Mouse (Mus musculus): ENCODE results near the gene Tas2r143. TPM values are rescaled to one million over a fixed set of nuclear protein-coding genes. Genes with fewer than 3 reads are reported as not detected.

Tas2r143 gene
- 0.27 TPM in 1 of 2 replicates, not detected in the other for polyA plus RNA-seq (2012; rRNA removed)

DNA sequence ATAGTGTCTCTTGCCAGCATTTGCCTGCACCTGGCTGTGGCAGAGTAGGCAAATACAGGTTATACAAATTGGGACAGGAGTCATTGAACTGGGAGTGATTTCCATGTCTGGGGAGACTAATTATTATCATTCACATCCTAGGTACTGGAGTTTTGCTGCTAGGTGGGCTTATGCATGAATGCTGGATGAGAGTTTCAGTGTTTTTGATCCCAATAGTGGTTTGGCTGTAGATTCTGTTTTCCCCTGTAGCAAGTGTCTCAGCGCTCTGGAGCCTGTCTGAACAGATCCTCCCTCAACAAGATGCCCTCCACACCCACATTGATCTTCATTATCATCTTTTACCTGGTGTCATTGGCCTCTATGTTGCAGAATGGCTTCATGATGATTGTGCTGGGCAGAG lies at the start of gene Tas2r143:
Gene Tas2r143 (plus strand): TSS at position 301 of the 400 bp plus-strand sequence.

DNA sequence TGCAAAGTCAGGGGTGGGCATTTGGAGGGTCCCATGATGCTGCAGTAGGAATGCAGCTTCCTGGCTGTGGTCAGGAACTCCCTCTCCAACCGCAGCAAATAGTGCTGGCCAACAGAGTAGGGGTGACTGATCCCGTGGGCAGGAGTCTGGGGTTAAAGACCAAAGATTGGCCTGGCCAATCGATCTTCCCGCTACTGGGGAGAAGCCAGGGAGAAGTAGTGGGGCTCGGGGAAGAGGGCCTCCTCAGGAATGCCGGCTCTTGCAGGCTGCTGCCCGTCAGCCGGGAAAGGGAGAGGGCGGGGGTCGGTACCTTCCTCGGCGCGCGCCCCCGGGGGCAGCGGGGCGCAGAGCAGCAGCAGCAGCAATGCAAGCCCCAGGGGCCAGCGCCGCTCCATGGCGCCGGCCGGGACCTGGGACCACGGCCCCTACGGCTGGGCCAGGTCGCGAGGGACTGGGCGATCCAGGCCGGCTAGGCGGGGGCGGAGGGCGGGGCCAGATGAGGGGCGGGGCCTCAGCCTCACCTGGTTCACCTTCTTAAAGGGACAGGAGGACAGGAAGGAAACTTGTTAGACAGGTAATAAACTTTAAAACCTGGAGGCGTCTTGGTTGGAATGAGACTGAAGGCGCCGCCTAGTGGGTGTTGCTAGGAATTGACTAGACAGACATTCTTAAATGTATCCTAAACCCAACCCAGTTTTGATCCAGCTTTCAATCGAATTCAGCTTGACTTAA lies 27.1 kb upstream of the Tas2r143 start, which contains the start of gene Epha1:
Gene Epha1 (minus strand): TSS at position 453 of the 732 bp plus-strand sequence.

DNA sequence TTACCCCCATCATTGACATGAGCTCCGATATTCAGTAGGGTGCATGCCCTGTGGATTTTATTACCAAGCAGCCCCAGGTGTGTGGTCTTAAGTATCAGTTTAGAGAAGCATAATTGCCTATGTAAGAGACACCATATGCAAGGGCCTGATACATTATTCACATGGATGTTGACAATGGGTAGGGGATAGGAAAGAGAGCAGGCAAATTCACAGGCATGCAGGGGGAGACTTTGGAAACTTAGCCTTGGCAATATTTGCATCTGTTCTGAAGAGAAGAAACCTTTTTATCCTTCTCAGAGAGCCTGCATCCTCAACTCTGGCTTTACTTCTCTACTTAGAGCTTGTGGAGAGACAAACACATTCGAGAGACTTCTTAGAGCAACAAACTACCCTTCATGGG lies 5.1 kb downstream of the Tas2r143 start, which contains the start of gene Tas2r135:
Gene Tas2r135 (plus strand): TSS at position 301 of the 400 bp plus-strand sequence.

DNA sequence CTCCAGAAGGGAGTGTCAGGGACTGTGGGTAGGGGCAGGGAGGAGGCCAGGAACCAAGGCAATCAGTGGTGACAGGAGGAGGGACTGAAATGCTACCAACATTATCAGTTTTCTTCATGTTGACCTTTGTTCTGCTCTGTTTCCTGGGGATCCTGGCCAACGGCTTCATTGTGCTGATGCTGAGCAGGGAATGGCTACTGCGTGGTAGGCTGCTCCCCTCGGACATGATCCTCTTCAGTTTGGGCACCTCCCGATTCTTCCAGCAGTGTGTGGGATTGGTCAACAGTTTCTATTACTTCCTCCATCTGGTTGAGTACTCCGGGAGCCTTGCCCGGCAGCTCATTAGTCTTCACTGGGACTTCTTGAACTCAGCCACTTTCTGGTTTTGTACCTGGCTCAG lies 34.4 kb downstream of the Tas2r143 start, which contains the start of gene Tas2r126:
Gene Tas2r126 (plus strand): TSS at position 90 of the 400 bp plus-strand sequence.

Other genes with a start within 250 kb of the Tas2r143 start
- gene Tas2r144, start 184.9 kb upstream of the Tas2r143 start, polyA plus RNA-seq (2012; rRNA removed) = not detected in 2 replicates
- gene Gstk1, start 154.3 kb upstream of the Tas2r143 start, polyA plus RNA-seq (2012; rRNA removed) = 33.0 and 43.9 TPM in 2 replicates
- gene Tmem139, start 138.3 kb upstream of the Tas2r143 start, polyA plus RNA-seq (2012; rRNA removed) = 34.0 and 39.1 TPM in 2 replicates
- 31.2 and 32.0 TPM in 2 replicates for gene Casp2, start 135.3 kb upstream of the Tas2r143 start, polyA plus RNA-seq (2012; rRNA removed)
- 0.08 and 0.38 TPM in 2 replicates for gene Clcn1, start 113.6 kb upstream of the Tas2r143 start, polyA plus RNA-seq (2012; rRNA removed)
- 0.40 and 0.52 TPM in 2 replicates for gene Fam131b, start 75.6 kb upstream of the Tas2r143 start, polyA plus RNA-seq (2012; rRNA removed)
- gene Zyx, start 50.6 kb upstream of the Tas2r143 start, polyA plus RNA-seq (2012; rRNA removed) = 140 and 165 TPM in 2 replicates
- 23.0 and 25.5 TPM in 2 replicates for gene Epha1, start 27.0 kb upstream of the Tas2r143 start, polyA plus RNA-seq (2012; rRNA removed)
- not detected in 2 replicates for gene Tas2r135, start 5.2 kb downstream of the Tas2r143 start, polyA plus RNA-seq (2012; rRNA removed)
- gene Tas2r126, start 34.3 kb downstream of the Tas2r143 start, polyA plus RNA-seq (2012; rRNA removed) = not detected in 2 replicates
- not detected in 2 replicates for gene Olfr458, start 65.0 kb downstream of the Tas2r143 start, polyA plus RNA-seq (2012; rRNA removed)
- not detected in 2 replicates for gene Olfr457, start 76.1 kb downstream of the Tas2r143 start, polyA plus RNA-seq (2012; rRNA removed)
- gene Olfr456, start 87.0 kb downstream of the Tas2r143 start, polyA plus RNA-seq (2012; rRNA removed) = not detected in 2 replicates
- gene Olfr455, start 147.3 kb downstream of the Tas2r143 start, polyA plus RNA-seq (2012; rRNA removed) = not detected in 2 replicates
- gene Tcaf3, start 197.5 kb downstream of the Tas2r143 start, polyA plus RNA-seq (2012; rRNA removed) = not detected in 2 replicates
- 3.1 and 4.4 TPM in 2 replicates for gene Tcaf2, start 245.0 kb downstream of the Tas2r143 start, polyA plus RNA-seq (2012; rRNA removed)

All from colon, adult 2 months (tissue).